Mouse (Mus musculus): ENCODE measurements around the gene Dyrk3.
A peak's percentile ranks its signal among the peaks of the same experiment; 100 is the strongest.

The Dyrk3 gene

GRCm38 (mm10) chr1:131138191-131139016 is at the start of gene Dyrk3:
Dyrk3 (minus strand) TSS chr1:131138340.
- no peak for DNase-seq (ENCODE audit: extremely low read depth, low read depth, low spot score)

- no peak for DNase-seq (ENCODE audit: extremely low read depth, low read depth, low spot score)
These were observed 49.7 kb upstream of the Dyrk3 start for GRCm38 (mm10) chr1:131187856-131188255.

- no peak for DNase-seq (ENCODE audit: extremely low read depth, low read depth, low spot score)
These were observed 48.9 kb upstream of the Dyrk3 start for GRCm38 (mm10) chr1:131186995-131187394.

GRCm38 (mm10) chr1:131185821-131186506 is 47.8 kb upstream of the Dyrk3 start:
- no peak for DNase-seq (ENCODE audit: extremely low read depth, low read depth, low spot score)

DNA sequence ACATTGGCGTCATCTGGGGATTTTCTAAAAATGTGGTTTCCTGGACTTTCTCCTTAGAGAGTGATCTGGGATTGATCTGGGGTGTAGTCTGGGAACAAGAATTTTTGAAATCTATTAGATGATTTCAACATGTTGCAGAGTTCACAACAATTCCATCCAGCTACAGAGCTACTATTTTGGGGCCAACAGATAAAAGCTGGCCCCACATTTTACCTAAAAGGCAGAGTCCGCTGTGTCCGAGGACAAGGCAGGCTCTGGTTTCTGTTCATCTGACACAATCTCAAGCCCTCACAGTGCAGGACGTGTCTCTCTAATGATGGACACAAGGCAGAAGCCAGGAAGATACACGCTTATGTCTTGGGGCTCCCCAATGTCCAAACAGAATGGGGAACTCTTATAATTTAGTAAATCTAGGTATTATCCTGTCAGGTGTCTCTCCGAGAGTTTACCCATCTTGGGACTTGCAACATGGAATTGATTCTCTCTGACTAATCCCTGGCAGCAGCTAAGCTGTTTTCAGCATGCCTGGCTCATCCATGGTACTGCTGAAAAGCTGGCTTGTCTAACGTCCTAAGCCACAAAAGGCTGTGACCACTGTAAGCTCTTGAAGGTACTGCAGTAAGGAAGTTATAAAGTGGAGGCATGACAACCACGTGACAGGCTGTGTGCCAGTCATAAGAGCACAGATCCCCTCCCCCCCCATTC is 47.0 kb upstream of the Dyrk3 start:
- no peak for DNase-seq (ENCODE audit: extremely low read depth, low read depth, low spot score)

DNA sequence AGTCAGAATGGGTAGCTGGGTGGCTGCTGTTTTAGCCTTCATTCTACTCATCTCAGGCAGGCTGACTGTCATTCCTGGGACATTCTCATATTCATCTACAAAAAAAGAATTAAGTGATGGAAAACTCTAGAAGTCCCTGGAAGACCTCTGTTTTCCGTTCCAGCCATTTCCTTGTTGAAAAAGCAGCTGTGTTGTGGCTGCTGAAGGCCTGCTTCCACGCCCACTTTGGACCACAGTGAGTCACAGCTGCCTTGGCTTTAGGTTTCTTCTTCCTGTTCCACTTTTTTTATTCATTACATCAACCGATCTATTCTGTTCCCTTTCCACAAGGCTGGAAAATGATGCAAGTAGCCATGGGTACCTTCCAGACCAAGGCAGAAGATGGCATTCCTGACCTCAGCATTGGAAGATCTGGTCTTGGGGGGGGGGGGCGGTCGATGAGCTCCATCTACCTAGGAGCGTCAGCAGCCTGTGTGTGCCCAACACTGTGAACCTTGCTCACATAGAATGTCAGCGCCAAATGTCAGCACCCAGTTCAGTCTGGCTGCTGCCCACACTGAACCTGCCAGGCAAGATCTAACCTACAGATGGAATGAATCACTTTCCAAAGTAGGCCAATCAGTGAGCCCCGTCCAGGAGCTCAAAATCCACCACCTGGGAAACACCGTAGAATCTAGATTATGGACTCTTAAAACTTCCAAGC is 46.3 kb upstream of the Dyrk3 start:
- peak; percentile 83 for DNase-seq (ENCODE audit: extremely low read depth, low read depth, low spot score)

DNA sequence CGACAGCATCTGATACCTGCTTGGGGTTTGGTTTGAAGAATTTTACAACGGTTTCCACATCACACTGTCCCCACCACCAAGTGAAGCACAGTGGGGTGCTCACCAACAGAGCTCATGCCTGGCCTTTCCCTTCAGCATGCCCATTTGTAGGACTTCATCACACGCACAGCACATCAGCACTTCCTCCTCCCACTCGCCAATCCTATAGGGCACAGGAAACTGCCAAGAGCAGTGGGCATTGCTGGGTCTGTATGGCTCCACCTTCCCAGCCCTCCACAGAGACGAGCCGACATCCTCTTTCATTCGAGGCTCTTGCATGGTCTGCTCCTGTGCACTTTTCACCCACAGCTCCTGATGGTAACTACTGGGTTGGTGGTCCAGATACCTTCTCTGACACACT is 45.1 kb upstream of the Dyrk3 start:
- no peak for DNase-seq (ENCODE audit: extremely low read depth, low read depth, low spot score)

DNA sequence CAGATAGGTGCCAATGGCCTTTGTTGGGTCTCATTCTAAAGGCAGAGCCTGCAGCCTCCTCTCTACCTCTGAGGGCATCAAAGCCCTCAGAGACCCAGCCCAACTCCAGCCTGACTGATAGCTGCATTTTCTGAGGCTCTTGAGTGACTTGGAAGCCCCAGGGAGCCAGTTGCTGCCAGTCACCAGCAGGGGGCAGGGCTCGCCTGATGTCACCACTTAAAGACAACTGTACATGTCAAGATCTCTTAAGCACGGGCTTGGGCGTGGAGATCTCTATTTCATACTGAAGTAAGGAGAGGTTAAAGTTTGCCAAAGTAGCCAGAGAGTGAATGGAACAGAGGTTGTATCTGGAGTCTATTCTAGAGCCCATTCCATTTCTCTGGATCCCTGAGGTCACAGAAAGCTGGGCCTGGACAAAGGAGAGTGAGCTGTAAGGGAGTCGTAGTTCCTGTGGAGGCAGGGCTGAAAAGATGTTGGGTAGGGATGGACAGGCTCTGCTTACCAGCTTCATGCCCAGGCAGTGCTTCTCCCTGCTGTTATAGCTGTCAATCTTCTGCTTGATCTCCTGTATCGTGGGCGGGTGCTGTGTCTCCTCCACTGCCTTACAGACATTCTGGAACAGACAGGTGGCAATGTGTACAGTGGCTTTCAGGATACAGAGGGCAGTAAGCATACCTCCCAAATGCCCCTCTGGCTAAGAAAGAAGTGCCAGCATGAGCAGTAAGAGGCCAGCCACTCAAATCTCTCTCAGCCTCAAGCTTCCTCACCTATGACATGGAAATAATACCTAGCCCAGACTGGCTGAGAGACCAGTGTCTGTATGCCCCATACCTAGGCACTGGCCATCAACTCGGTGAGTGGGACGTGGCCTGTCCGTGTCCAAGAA is 43.7 kb upstream of the Dyrk3 start:
- DNase-seq (ENCODE audit: extremely low read depth, low read depth, low spot score): peak; percentile 80

- no peak for DNase-seq (ENCODE audit: extremely low read depth, low read depth, low spot score)
These were observed 42.2 kb upstream of the Dyrk3 start for GRCm38 (mm10) chr1:131180386-131180785.

DNA sequence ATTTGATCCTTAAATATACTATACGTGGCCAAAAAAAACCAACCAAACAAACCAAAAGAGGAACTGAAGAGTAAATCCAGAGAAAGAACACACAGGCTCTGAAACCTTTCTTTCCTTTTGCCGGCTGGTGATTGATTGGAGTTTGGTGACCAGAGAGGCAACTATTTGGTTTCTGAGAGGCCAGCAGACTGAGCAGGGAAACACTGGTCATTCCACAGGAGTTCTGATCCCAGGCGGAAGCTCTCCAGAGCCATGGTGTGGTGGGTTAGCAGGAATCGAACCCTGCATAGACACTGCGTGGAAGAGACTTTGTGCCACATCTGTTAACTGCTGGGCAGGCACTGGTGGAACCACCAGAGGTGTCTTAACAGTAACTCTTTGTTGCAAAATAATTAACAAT is 39.9 kb upstream of the Dyrk3 start:
- no peak for DNase-seq (ENCODE audit: extremely low read depth, low read depth, low spot score)

DNA sequence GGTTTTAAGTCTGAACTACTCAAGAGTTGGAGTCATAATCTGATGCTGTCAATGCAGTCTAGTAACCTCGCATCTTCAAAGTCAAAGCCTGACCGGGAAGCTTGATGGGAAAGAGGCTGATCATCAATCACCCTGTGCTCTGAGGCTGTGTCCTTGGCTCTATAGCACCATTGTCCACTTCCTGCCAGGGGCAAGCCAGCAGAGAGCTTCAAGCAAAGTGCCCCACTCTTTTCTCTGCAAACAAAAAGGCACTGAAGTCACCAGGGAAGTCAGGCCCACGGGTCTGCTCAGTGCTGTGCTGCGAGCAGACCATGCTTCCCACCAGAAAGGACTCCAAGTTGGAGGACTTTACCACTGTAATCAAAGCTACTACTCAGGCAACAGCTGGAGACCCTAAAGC is 39.1 kb upstream of the Dyrk3 start:
- no peak for DNase-seq (ENCODE audit: extremely low read depth, low read depth, low spot score)

GRCm38 (mm10) chr1:131175819-131176218 is 37.7 kb upstream of the Dyrk3 start:
- DNase-seq (ENCODE audit: extremely low read depth, low read depth, low spot score): no peak

GRCm38 (mm10) chr1:131175189-131175588 is 37.0 kb upstream of the Dyrk3 start:
- no peak for DNase-seq (ENCODE audit: extremely low read depth, low read depth, low spot score)

- no peak for DNase-seq (ENCODE audit: extremely low read depth, low read depth, low spot score)
These were observed 36.2 kb upstream of the Dyrk3 start for GRCm38 (mm10) chr1:131174299-131174861.

GRCm38 (mm10) chr1:131173809-131174208 is 35.7 kb upstream of the Dyrk3 start:
- no peak for DNase-seq (ENCODE audit: extremely low read depth, low read depth, low spot score)

GRCm38 (mm10) chr1:131173001-131173400 is 34.9 kb upstream of the Dyrk3 start:
- no peak for DNase-seq (ENCODE audit: extremely low read depth, low read depth, low spot score)

- no peak for DNase-seq (ENCODE audit: extremely low read depth, low read depth, low spot score)
These were observed 29.5 kb upstream of the Dyrk3 start for GRCm38 (mm10) chr1:131167612-131168011.

DNA sequence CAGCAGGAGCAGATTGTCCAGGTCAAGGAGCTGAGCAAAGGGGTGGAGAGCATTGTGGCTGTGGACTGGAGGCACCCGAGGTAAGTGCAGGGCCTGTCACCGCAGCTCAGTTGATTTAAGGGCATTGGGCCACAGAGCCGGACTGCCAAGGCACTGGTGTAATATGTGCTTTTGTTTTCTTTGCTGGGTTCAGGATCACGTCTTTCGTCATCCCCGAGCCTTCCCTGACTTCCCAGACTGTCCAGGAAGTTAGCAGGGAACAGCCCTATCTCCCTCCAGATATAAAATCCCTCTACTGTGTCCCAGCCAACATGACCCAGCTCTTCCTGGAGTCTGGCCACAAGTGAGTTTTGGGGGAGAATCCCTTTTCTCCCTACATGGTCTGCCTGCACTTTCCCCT is 26.3 kb upstream of the Dyrk3 start:
- no peak for DNase-seq (ENCODE audit: extremely low read depth, low read depth, low spot score)

DNA sequence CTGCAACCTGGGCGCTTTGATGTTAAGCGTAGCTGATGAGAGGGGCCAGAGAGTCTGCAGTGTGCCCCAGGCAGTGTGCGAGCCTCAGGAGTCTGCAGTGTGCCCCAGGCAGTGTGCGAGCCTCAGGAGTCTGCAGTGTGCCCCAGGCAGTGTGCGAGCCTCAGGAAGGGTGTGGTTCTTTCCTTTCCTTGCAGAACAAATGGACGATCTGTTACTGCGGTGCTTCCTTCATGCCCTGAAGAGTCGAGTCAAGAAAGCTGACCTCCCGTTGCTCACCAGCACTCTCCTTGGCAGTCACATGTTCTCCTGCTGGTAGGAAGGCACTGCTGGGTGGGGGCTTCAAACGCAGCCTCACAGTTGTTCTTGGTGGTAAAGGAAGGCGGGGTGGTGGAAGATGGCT is 23.0 kb upstream of the Dyrk3 start:
- DNase-seq (ENCODE audit: extremely low read depth, low read depth, low spot score): no peak
